Mouse (Mus musculus): Measurements from ENCODE around the gene Gm960. TPM values are rescaled to one million over a fixed set of nuclear protein-coding genes. Genes with fewer than 3 reads are reported as not detected.

Gm960 gene
- polyA plus RNA-seq, 1 experiment: 0.96 TPM

- TF ChIP-seq MAX (IDR thresholded peaks at IDR 0.05) (peak; percentile 26), USF1 (IDR thresholded peaks at IDR 0.05; ENCODE audit: low read depth) (peak; percentile 53), MYOG (IDR thresholded peaks at IDR 0.05; ENCODE audit: control insufficient read depth, extremely low read depth, insufficient read length) (no peak)
- Histone ChIP-seq H3K79me3 (ENCODE audit: low read depth) (peaks cover 12% of the 10 kb centered on the region), H3K36me3 (ENCODE audit: control insufficient read depth, insufficient read depth) (peaks cover 12% of the 10 kb centered on the region), H3K27me3 (ENCODE audit: control insufficient read depth, insufficient read depth, insufficient read length) (no peaks in the 10 kb centered on the region), H3K4me3 (ENCODE audit: insufficient read depth, poor library complexity, severe bottlenecking) (peak within 1 kb of the TSS; percentile 75), H3ac (ENCODE audit: control insufficient read depth, insufficient read length, low read depth) (peak within 1 kb of the TSS; percentile 79), H3K79me2 (ENCODE audit: control insufficient read depth, insufficient read depth) (peaks cover 27% of the 10 kb centered on the region)
Measured at GRCm38 (mm10) chr19:4615151-4616093, 83.0 kb downstream of the Gm960 start, which contains the start of gene Lrfn4. TSS of gene Lrfn4 (minus strand) at chr19:4615667.

GRCm38 (mm10) chr19:4614305-4615150 lies 83.9 kb downstream of the Gm960 start:
- Histone ChIP-seq H3ac (ENCODE audit: control insufficient read depth, insufficient read length, low read depth) (peak overlapping the region; percentile 79), H3K79me2 (ENCODE audit: control insufficient read depth, insufficient read depth) (peaks cover 27% of the 10 kb centered on the region), H3K36me3 (ENCODE audit: control insufficient read depth, insufficient read depth) (peaks cover 12% of the 10 kb centered on the region), H3K27me3 (ENCODE audit: control insufficient read depth, insufficient read depth, insufficient read length) (no peaks in the 10 kb centered on the region), H3K79me3 (ENCODE audit: low read depth) (peaks cover 12% of the 10 kb centered on the region), H3K4me3 (ENCODE audit: insufficient read depth, poor library complexity, severe bottlenecking) (peak overlapping the region; percentile 75)
- TF ChIP-seq MYOD1 (IDR thresholded peaks at IDR 0.05; ENCODE audit: control insufficient read depth, insufficient read length, low read depth) (no peak), CTCF (IDR thresholded peaks at IDR 0.05; ENCODE audit: control insufficient read depth, insufficient read depth, insufficient read length) (no peak), MAX (IDR thresholded peaks at IDR 0.05) (no peak), CEBPB (IDR thresholded peaks at IDR 0.05; ENCODE audit: low read depth) (no peak), MYOG (IDR thresholded peaks at IDR 0.05; ENCODE audit: control insufficient read depth, extremely low read depth, insufficient read length) (no peak), USF1 (IDR thresholded peaks at IDR 0.05; ENCODE audit: low read depth) (no peak), FOSL1 (IDR thresholded peaks at IDR 0.05; ENCODE audit: insufficient read depth, low read length, poor library complexity, severe bottlenecking) (no peak)

- Histone ChIP-seq H3ac (ENCODE audit: control insufficient read depth, insufficient read length, low read depth) (peak overlapping the region; percentile 55), H3K4me3 (ENCODE audit: insufficient read depth, poor library complexity, severe bottlenecking) (no peak overlapping the region), H3K27me3 (ENCODE audit: control insufficient read depth, insufficient read depth, insufficient read length) (no peaks in the 10 kb centered on the region), H3K79me3 (ENCODE audit: low read depth) (peaks cover 12% of the 10 kb centered on the region), H3K79me2 (ENCODE audit: control insufficient read depth, insufficient read depth) (peaks cover 27% of the 10 kb centered on the region), H3K36me3 (ENCODE audit: control insufficient read depth, insufficient read depth) (peaks cover 12% of the 10 kb centered on the region)
- no peak for TF ChIP-seq CEBPB (IDR thresholded peaks at IDR 0.05; ENCODE audit: low read depth)
- no peak for TF ChIP-seq MYOD1 (IDR thresholded peaks at IDR 0.05; ENCODE audit: control insufficient read depth, insufficient read length, low read depth)
- no peak for TF ChIP-seq MYOG (IDR thresholded peaks at IDR 0.05; ENCODE audit: control insufficient read depth, extremely low read depth, insufficient read length)
- no peak for TF ChIP-seq USF1 (IDR thresholded peaks at IDR 0.05; ENCODE audit: low read depth)
- no peak for TF ChIP-seq FOSL1 (IDR thresholded peaks at IDR 0.05; ENCODE audit: insufficient read depth, low read length, poor library complexity, severe bottlenecking)
- no peak for TF ChIP-seq CTCF (IDR thresholded peaks at IDR 0.05; ENCODE audit: control insufficient read depth, insufficient read depth, insufficient read length)
- TF ChIP-seq MAX (IDR thresholded peaks at IDR 0.05): no peak
Measured at GRCm38 (mm10) chr19:4613464-4614304, 84.8 kb downstream of the Gm960 start.

GRCm38 (mm10) chr19:4612181-4612961 lies 86.1 kb downstream of the Gm960 start:
- Histone ChIP-seq H3K4me3 (ENCODE audit: insufficient read depth, poor library complexity, severe bottlenecking) (no peak overlapping the region), H3K79me2 (ENCODE audit: control insufficient read depth, insufficient read depth) (peaks cover 27% of the 10 kb centered on the region), H3K27me3 (ENCODE audit: control insufficient read depth, insufficient read depth, insufficient read length) (no peaks in the 10 kb centered on the region), H3ac (ENCODE audit: control insufficient read depth, insufficient read length, low read depth) (no peak overlapping the region), H3K36me3 (ENCODE audit: control insufficient read depth, insufficient read depth) (peaks cover 12% of the 10 kb centered on the region), H3K79me3 (ENCODE audit: low read depth) (peaks cover 12% of the 10 kb centered on the region)
- TF ChIP-seq MYOD1 (IDR thresholded peaks at IDR 0.05; ENCODE audit: control insufficient read depth, insufficient read length, low read depth): no peak

GRCm38 (mm10) chr19:4610109-4610508 lies 88.4 kb downstream of the Gm960 start:
- H3K4me3 ChIP-seq (ENCODE audit: insufficient read depth, poor library complexity, severe bottlenecking): no peak overlapping the region
- peaks cover 12% of the 10 kb centered on the region for H3K36me3 ChIP-seq (ENCODE audit: control insufficient read depth, insufficient read depth)
- peaks cover 27% of the 10 kb centered on the region for H3K79me2 ChIP-seq (ENCODE audit: control insufficient read depth, insufficient read depth)
- no peak overlapping the region for H3ac ChIP-seq (ENCODE audit: control insufficient read depth, insufficient read length, low read depth)
- peaks cover 12% of the 10 kb centered on the region for H3K79me3 ChIP-seq (ENCODE audit: low read depth)
- TF ChIP-seq MYOD1 (IDR thresholded peaks at IDR 0.05; ENCODE audit: control insufficient read depth, insufficient read length, low read depth): no peak
- no peak for TF ChIP-seq CEBPB (IDR thresholded peaks at IDR 0.05; ENCODE audit: low read depth)
- no peak for TF ChIP-seq CTCF (IDR thresholded peaks at IDR 0.05; ENCODE audit: control insufficient read depth, insufficient read depth, insufficient read length)
- no peak for TF ChIP-seq MAX (IDR thresholded peaks at IDR 0.05)
- TF ChIP-seq USF1 (IDR thresholded peaks at IDR 0.05; ENCODE audit: low read depth): no peak
- no peak for TF ChIP-seq MYOG (IDR thresholded peaks at IDR 0.05; ENCODE audit: control insufficient read depth, extremely low read depth, insufficient read length)
- no peak for TF ChIP-seq FOSL1 (IDR thresholded peaks at IDR 0.05; ENCODE audit: insufficient read depth, low read length, poor library complexity, severe bottlenecking)
- no peaks in the 10 kb centered on the region for H3K27me3 ChIP-seq (ENCODE audit: control insufficient read depth, insufficient read depth, insufficient read length)
